Mouse (Mus musculus) heart, adult 2 months (tissue): ENCODE data around the gene Atp6v1g1. TPM values are rescaled to one million over a fixed set of nuclear protein-coding genes. Genes with fewer than 3 reads are reported as not detected.

ENCODE experiments used
- DNase-seq, 2 experiments: peaks; one replicate each; pipeline ENCODE4 v3.0.0; 2021
- H3K27ac ChIP-seq: fragments of 200-600 bp; 2 replicates; pipeline ENCODE4 v1.8.1; 2022
- H3K27me3 ChIP-seq: fragments of 200-500 bp; 2 replicates; pipeline ENCODE4 v1.6.1; 2012; ENCODE audit warnings: mild to moderate bottlenecking, low read length, inconsistent platforms, mixed read lengths; ENCODE audit not compliant: control insufficient read depth, insufficient read depth
- H3K36me3 ChIP-seq: fragments of 200-500 bp; 2 replicates; pipeline ENCODE4 v1.6.1; 2012; ENCODE audit warnings: low read length, inconsistent platforms; ENCODE audit not compliant: control insufficient read depth, insufficient read depth
- H3K4me1 ChIP-seq: fragments of 200-500 bp; 2 replicates; pipeline ENCODE4 v1.6.1; 2011; ENCODE audit warnings: low read length; ENCODE audit not compliant: control insufficient read depth, insufficient read depth
- H3K4me3 ChIP-seq: fragments of 200-600 bp; 2 replicates; pipeline ENCODE4 v1.8.1; 2022
- H3K79me2 ChIP-seq: fragments of 200-500 bp; replicated peaks from 2 replicates; pipeline ENCODE4 v1.6.1; 2012; ENCODE audit warnings: mild to moderate bottlenecking, inconsistent platforms, low read length, moderate library complexity, mixed read lengths; ENCODE audit not compliant: control insufficient read depth, insufficient read depth
- H3K9ac ChIP-seq: fragments of 200-500 bp; 2 replicates; pipeline ENCODE4 v1.6.1; 2012; ENCODE audit warnings: low read depth, mild to moderate bottlenecking, control low read depth, inconsistent platforms, low read length, mixed read lengths
- CTCF ChIP-seq: fragments of 200-600 bp; IDR thresholded peaks from 2 replicates; pipeline ENCODE4 v1.8.1; 2022; ENCODE audit warnings: antibody characterized with exemption, mild to moderate bottlenecking, moderate library complexity
- EP300 ChIP-seq: fragments of 200-500 bp; IDR thresholded peaks from 2 replicates; pipeline ENCODE4 v1.6.1; 2011; ENCODE audit warnings: low read depth, low read length, control low read depth; ENCODE audit not compliant: insufficient read depth
- POLR2A ChIP-seq: fragments of 200-500 bp; IDR thresholded peaks from 2 replicates; pipeline ENCODE4 v1.6.1; 2011; ENCODE audit warnings: mild to moderate bottlenecking, low read depth, low read length, control low read depth; ENCODE audit not compliant: insufficient read depth
- WGBS: fragments of 180-500 bp; shearing (Covaris S2); methylation state at CpG from one replicate; pipeline ENCODE4 v1.1.7; 2018; 5-methylcytosine and 5-hydroxymethylcytosine counted together
- intact Hi-C: fragments of 180-260 bp; cut with DNase I; formaldehyde crosslinking; loops from one replicate; pipeline ENCODE4 v1.15.1; 2025
- polyA plus RNA-seq: library from polyadenylated mRNA; depleted of rRNA; stranded (reverse); fragments of >200 nt; gene quantifications from 2 replicates; pipeline ENCODE4 v1.2.3, GENCODE M21; 2012
- total RNA-seq, 2 experiments: library from RNA; stranded (reverse); gene quantifications; 2 replicates each; pipeline ENCODE4 v1.2.3; 2021

The Atp6v1g1 gene
- total and polyA plus RNA-seq, 3 experiments: 53.6 to 164 (median 138) TPM

GRCm38 (mm10) chr4:63570208-63570781 lies 25.7 kb downstream of the Atp6v1g1 start:
- no peak overlapping the region for H3K9ac ChIP-seq
- no peak for DNase-seq
- no peak overlapping the region for H3K4me3 ChIP-seq
- intact Hi-C loops: no loop called here
- H3K27me3 ChIP-seq: no peaks in the 10 kb centered on the region
- no peak overlapping the region for H3K27ac ChIP-seq
- TF ChIP-seq CTCF: no peak
- TF ChIP-seq POLR2A: no peak
- no peak for TF ChIP-seq EP300
- no peaks in the 10 kb centered on the region for H3K79me2 ChIP-seq
- H3K36me3 ChIP-seq: no peaks in the 10 kb centered on the region
- 28% methylated on average over 7 of the region's 7 CpGs for WGBS
- H3K4me1 ChIP-seq: peaks cover 2% of the 10 kb centered on the region; the same call in 1 of the 2 replicates

GRCm38 (mm10) chr4:63572621-63573020 lies 28.0 kb downstream of the Atp6v1g1 start:
- no peak for TF ChIP-seq POLR2A
- no peak for TF ChIP-seq EP300
- no peak for TF ChIP-seq CTCF
- no peak overlapping the region for H3K4me3 ChIP-seq
- no peak overlapping the region for H3K27ac ChIP-seq
- H3K4me1 ChIP-seq: peaks cover 2% of the 10 kb centered on the region; the same call in 1 of the 2 replicates
- no peak overlapping the region for H3K9ac ChIP-seq
- no peak for DNase-seq
- no peaks in the 10 kb centered on the region for H3K27me3 ChIP-seq
- intact Hi-C loops: no loop called here
- 76% methylated on average over 5 of the region's 5 CpGs for WGBS
- no peaks in the 10 kb centered on the region for H3K36me3 ChIP-seq
- H3K79me2 ChIP-seq: no peaks in the 10 kb centered on the region

GRCm38 (mm10) chr4:63579649-63580048 lies 35.1 kb downstream of the Atp6v1g1 start:
- no peaks in the 10 kb centered on the region for H3K36me3 ChIP-seq
- intact Hi-C loops: no loop called here
- H3K27ac ChIP-seq: no peak overlapping the region
- DNase-seq: no peak
- no peaks in the 10 kb centered on the region for H3K79me2 ChIP-seq
- WGBS: 90% methylated on average over 14 of the region's 14 CpGs
- no peak overlapping the region for H3K9ac ChIP-seq
- no peaks in the 10 kb centered on the region for H3K4me1 ChIP-seq
- no peaks in the 10 kb centered on the region for H3K27me3 ChIP-seq
- TF ChIP-seq EP300 (no peak), CTCF (no peak), POLR2A (no peak)
- H3K4me3 ChIP-seq: no peak overlapping the region

GRCm38 (mm10) chr4:63580078-63580477 lies 35.5 kb downstream of the Atp6v1g1 start:
- TF ChIP-seq CTCF (no peak), POLR2A (no peak), EP300 (no peak)
- H3K36me3 ChIP-seq: no peaks in the 10 kb centered on the region
- H3K4me1 ChIP-seq: no peaks in the 10 kb centered on the region
- DNase-seq: no peak
- no peaks in the 10 kb centered on the region for H3K79me2 ChIP-seq
- H3K27me3 ChIP-seq: no peaks in the 10 kb centered on the region
- no peak overlapping the region for H3K9ac ChIP-seq
- intact Hi-C loops: no loop called here
- no peak overlapping the region for H3K27ac ChIP-seq
- H3K4me3 ChIP-seq: no peak overlapping the region
- WGBS: 58% methylated on average over 6 of the region's 6 CpGs

GRCm38 (mm10) chr4:63582580-63582979 lies 38.0 kb downstream of the Atp6v1g1 start:
- Histone ChIP-seq H3K79me2 (no peaks in the 10 kb centered on the region), H3K27ac (no peak overlapping the region), H3K9ac (no peak overlapping the region), H3K4me3 (no peak overlapping the region), H3K36me3 (no peaks in the 10 kb centered on the region), H3K27me3 (no peaks in the 10 kb centered on the region), H3K4me1 (no peaks in the 10 kb centered on the region)
- TF ChIP-seq POLR2A (no peak), EP300 (no peak), CTCF (no peak)
- intact Hi-C loops: no loop called here
- 86% methylated on average over 5 of the region's 5 CpGs for WGBS
- no peak for DNase-seq

- no peak for TF ChIP-seq POLR2A
- no peaks in the 10 kb centered on the region for H3K27me3 ChIP-seq
- no peak overlapping the region for H3K27ac ChIP-seq
- H3K4me1 ChIP-seq: no peaks in the 10 kb centered on the region
- WGBS: 95% methylated on average over 10 of the region's 10 CpGs
- H3K36me3 ChIP-seq: no peaks in the 10 kb centered on the region
- no peak for DNase-seq
- intact Hi-C loops: no loop called here
- H3K9ac ChIP-seq: no peak overlapping the region
- H3K4me3 ChIP-seq: no peak overlapping the region
- H3K79me2 ChIP-seq: no peaks in the 10 kb centered on the region
Observed at GRCm38 (mm10) chr4:63585216-63585615, 40.6 kb downstream of the Atp6v1g1 start.

GRCm38 (mm10) chr4:63586240-63586639 lies 41.7 kb downstream of the Atp6v1g1 start:
- TF ChIP-seq CTCF (no peak), POLR2A (no peak), EP300 (no peak)
- intact Hi-C loops: no loop called here

More at GRCm38 (mm10) chr4:63586240-63586639, 41.7 kb downstream of the Atp6v1g1 start:
- no peak overlapping the region for H3K4me3 ChIP-seq
- H3K79me2 ChIP-seq: no peaks in the 10 kb centered on the region
- no peaks in the 10 kb centered on the region for H3K4me1 ChIP-seq
- no peak overlapping the region for H3K27ac ChIP-seq
- H3K36me3 ChIP-seq: no peaks in the 10 kb centered on the region
- no peaks in the 10 kb centered on the region for H3K27me3 ChIP-seq
- no peak overlapping the region for H3K9ac ChIP-seq
- no peak for DNase-seq
- WGBS: 85% methylated on average over 2 of the region's 2 CpGs
